8 mouse cellular contexts compared by ENCODE assay signal in genomic region chr7:4920976-4921823, GRCm38 (mm10). TPM values are rescaled to one million over a fixed set of nuclear protein-coding genes. Genes with fewer than 3 reads are reported as not detected.
DNase-seq lines count a peak whose midpoint lies in the region; ATAC-seq and TF ChIP-seq lines count a peak whose summit lies in the region.

No protein-coding gene starts in this region.

- no peak for TF ChIP-seq CTCF in lung, adult 2 months (IDR thresholded peaks at IDR 0.05; ENCODE audit: insufficient read depth, low read length)
- TF ChIP-seq CTCF in forebrain, postnatal 0 days (IDR thresholded peaks at IDR 0.05; ENCODE audit: low read depth) = no peak

- no peak for TF ChIP-seq POLR2A in lung, adult 2 months (IDR thresholded peaks at IDR 0.05; ENCODE audit: borderline replicate concordance, extremely low read depth, low read depth, low read length)

- H3K4me2 ChIP-seq in lung, embryonic 16.5 days (ENCODE audit: low read depth, low read length) = 0 out of 2 replicates have a peak overlapping the region, but pooled peaks have one; percentile 17
- no peak overlapping the region for H3K4me2 ChIP-seq in forebrain, postnatal 0 days (ENCODE audit: low read depth)
- 0 out of 2 replicates have a peak overlapping the region, but pooled peaks have one; percentile 1 for H3K4me2 ChIP-seq in limb, embryonic 12.5 days
- no peak overlapping the region for H3K4me2 ChIP-seq in stomach, embryonic 15.5 days

- H3K36me3 ChIP-seq in lung, embryonic 16.5 days (ENCODE audit: control insufficient read depth, insufficient read depth, low read length) = peaks cover 19% of the 10 kb centered on the region
- peaks cover 29% of the 10 kb centered on the region for H3K36me3 ChIP-seq in forebrain, postnatal 0 days (ENCODE audit: insufficient read depth)
- peaks cover 47% of the 10 kb centered on the region for H3K36me3 ChIP-seq in limb, embryonic 12.5 days
- H3K36me3 ChIP-seq in stomach, embryonic 15.5 days = peaks cover 31% of the 10 kb centered on the region

- no peaks in the 10 kb centered on the region for H3K27me3 ChIP-seq in lung, embryonic 16.5 days (ENCODE audit: control insufficient read depth, insufficient read depth, low read depth, low read length)
- H3K27me3 ChIP-seq in forebrain, postnatal 0 days (ENCODE audit: insufficient read depth, low read length) = no peaks in the 10 kb centered on the region
- no peaks in the 10 kb centered on the region for H3K27me3 ChIP-seq in limb, embryonic 12.5 days
- H3K27me3 ChIP-seq in stomach, embryonic 15.5 days (replicated peaks) = no peaks in the 10 kb centered on the region

- DNase-seq in lung, adult 2 months = no peak
- DNase-seq in forebrain, postnatal 0 days = no peak
- DNase-seq in adrenal gland, postnatal 25 days = no peak

- H3K9ac ChIP-seq in lung, embryonic 16.5 days (ENCODE audit: low read length) = peak overlapping the region; percentile 20; the same call in 1 of the 2 replicates
- H3K9ac ChIP-seq in forebrain, postnatal 0 days = no peak overlapping the region
- 0 out of 2 replicates have a peak overlapping the region, but pooled peaks have one; percentile 23 for H3K9ac ChIP-seq in limb, embryonic 12.5 days (replicated peaks)
- H3K9ac ChIP-seq in stomach, embryonic 15.5 days = no peak overlapping the region

- H3K4me1 ChIP-seq in lung, embryonic 16.5 days (replicated peaks; ENCODE audit: control insufficient read depth, insufficient read depth, low read length) = peaks cover 41% of the 10 kb centered on the region
- peaks cover 11% of the 10 kb centered on the region for H3K4me1 ChIP-seq in lung, adult 2 months (ENCODE audit: control insufficient read depth, insufficient read depth, low read length)
- H3K4me1 ChIP-seq in forebrain, postnatal 0 days (ENCODE audit: insufficient read depth) = peaks cover 36% of the 10 kb centered on the region; the same call in 1 of the 2 replicates
- peaks cover 67% of the 10 kb centered on the region for H3K4me1 ChIP-seq in limb, embryonic 12.5 days (replicated peaks)
- peaks cover 50% of the 10 kb centered on the region for H3K4me1 ChIP-seq in stomach, embryonic 15.5 days

- H3K4me3 ChIP-seq in lung, embryonic 16.5 days (ENCODE audit: low read length) = no peak overlapping the region
- no peak overlapping the region for H3K4me3 ChIP-seq in lung, adult 2 months (replicated peaks; ENCODE audit: extremely low read depth, low read depth, low read length)
- no peak overlapping the region for H3K4me3 ChIP-seq in forebrain, postnatal 0 days (ENCODE audit: low read depth, low read length)
- H3K4me3 ChIP-seq in limb, embryonic 12.5 days (replicated peaks) = no peak overlapping the region
- no peak overlapping the region for H3K4me3 ChIP-seq in stomach, embryonic 15.5 days (replicated peaks)

- H3K9me3 ChIP-seq in lung, embryonic 16.5 days (ENCODE audit: control insufficient read depth, low read length) = no peaks in the 10 kb centered on the region
- no peaks in the 10 kb centered on the region for H3K9me3 ChIP-seq in forebrain, postnatal 0 days (ENCODE audit: low read length)
- no peaks in the 10 kb centered on the region for H3K9me3 ChIP-seq in limb, embryonic 12.5 days
- no peaks in the 10 kb centered on the region for H3K9me3 ChIP-seq in stomach, embryonic 15.5 days

- no peak for ATAC-seq in lung, embryonic 16.5 days (ENCODE audit: low read depth)
- ATAC-seq in forebrain, postnatal 0 days = no peak
- ATAC-seq in limb, embryonic 12.5 days (ENCODE audit: insufficient number of reproducible peaks, insufficient read depth, low FRiP score, low TSS enrichment, low read depth) = no peak
- no peak for ATAC-seq in stomach, embryonic 15.5 days (ENCODE audit: insufficient read depth, low FRiP score, low read depth)
- ATAC-seq in CD4-positive, CD25-positive, alpha-beta regulatory T cell, adult 4 months = no peak
- no peak for ATAC-seq in inflammation-experienced regulatory T-cells, adult 6 months

- peak overlapping the region; percentile 62 for H3K27ac ChIP-seq in lung, embryonic 16.5 days (ENCODE audit: low read length)
- H3K27ac ChIP-seq in forebrain, postnatal 0 days (ENCODE audit: low read depth, low read length) = peak overlapping the region; percentile 96
- H3K27ac ChIP-seq in limb, embryonic 12.5 days = peak overlapping the region; percentile 96
- peak overlapping the region; percentile 59 for H3K27ac ChIP-seq in stomach, embryonic 15.5 days

- 51% methylated on average over 23 of the region's 23 CpGs for WGBS in lung, embryonic 16.5 days
- WGBS in lung, adult 2 months = 53% methylated on average over 23 of the region's 23 CpGs
- WGBS in forebrain, postnatal 0 days = 58% methylated on average over 23 of the region's 23 CpGs
- WGBS in limb, embryonic 12.5 days = 61% methylated on average over 23 of the region's 23 CpGs
- WGBS in stomach, embryonic 15.5 days = 58% methylated on average over 23 of the region's 23 CpGs

RNA-seq across cellular contexts. Expression of gene Nat14, which starts 0.6 kb away (rescaled TPM):
- polyA plus RNA-seq in lung, embryonic 16.5 days (2015; fragmentation: Nextera tagmentation; extraction: Ambion mirVana) = 2.5 and 2.7 TPM in 2 replicates
- 7.1 and 7.6 TPM in 2 replicates for polyA plus RNA-seq in lung, adult 2 months (2012; rRNA removed)
- 45.5 and 69.9 TPM in 2 replicates for total RNA-seq in forebrain, postnatal 0 days (2014; rRNA removed)
- 20.5 and 54.3 TPM in 2 replicates for polyA plus RNA-seq in forebrain, postnatal 0 days (2015; fragmentation: Nextera tagmentation; extraction: Ambion mirVana)
- 3.1 and 4.4 TPM in 2 replicates for polyA plus RNA-seq in limb, embryonic 12.5 days (2016; fragmentation: Nextera tagmentation; extraction: Ambion mirVana)
- 4.3 and 4.5 TPM in 2 replicates for polyA plus RNA-seq in stomach, embryonic 15.5 days (2015; fragmentation: Nextera tagmentation; extraction: Ambion mirVana)
- 7.7 and 9.1 TPM in 2 replicates for total RNA-seq in adrenal gland, postnatal 25 days (2021)
- under 1 TPM in 1 of 2 experiments, not detected in 1; 0.61 TPM for polyA plus RNA-seq in CD4-positive, CD25-positive, alpha-beta regulatory T cell, adult 4 months (2017; shearing (Covaris generic))
- under 1 TPM in 2 of 3 experiments, not detected in 1; 0.34 to 0.44 TPM for polyA plus RNA-seq in inflammation-experienced regulatory T-cells, adult 6 months (2017; shearing (Covaris generic))

RNA-seq across cellular contexts. Expression of gene Ssc5d, which starts 4.4 kb away (rescaled TPM):
- polyA plus RNA-seq in lung, embryonic 16.5 days (2015; fragmentation: Nextera tagmentation; extraction: Ambion mirVana) = 2.1 and 2.4 TPM in 2 replicates
- polyA plus RNA-seq in lung, adult 2 months (2012; rRNA removed) = 7.5 and 8.0 TPM in 2 replicates
- 0.54 and 1.7 TPM in 2 replicates for total RNA-seq in forebrain, postnatal 0 days (2014; rRNA removed)
- polyA plus RNA-seq in forebrain, postnatal 0 days (2015; fragmentation: Nextera tagmentation; extraction: Ambion mirVana) = 0.51 and 0.63 TPM in 2 replicates
- 2.5 and 3.1 TPM in 2 replicates for polyA plus RNA-seq in limb, embryonic 12.5 days (2016; fragmentation: Nextera tagmentation; extraction: Ambion mirVana)
- polyA plus RNA-seq in stomach, embryonic 15.5 days (2015; fragmentation: Nextera tagmentation; extraction: Ambion mirVana) = 2.1 and 3.5 TPM in 2 replicates
- total RNA-seq in adrenal gland, postnatal 25 days (2021) = 2.0 and 3.2 TPM in 2 replicates
- under 1 TPM in 1 of 2 experiments, not detected in 1; 0.12 TPM for polyA plus RNA-seq in CD4-positive, CD25-positive, alpha-beta regulatory T cell, adult 4 months (2017; shearing (Covaris generic))
- not detected for polyA plus RNA-seq in inflammation-experienced regulatory T-cells, adult 6 months (2017; shearing (Covaris generic))

RNA-seq across cellular contexts. Expression of gene Zfp628, which starts 6.2 kb away (rescaled TPM):
- 3.4 and 3.7 TPM in 2 replicates for polyA plus RNA-seq in lung, embryonic 16.5 days (2015; fragmentation: Nextera tagmentation; extraction: Ambion mirVana)
- 20.6 and 24.7 TPM in 2 replicates for polyA plus RNA-seq in lung, adult 2 months (2012; rRNA removed)
- total RNA-seq in forebrain, postnatal 0 days (2014; rRNA removed) = 5.4 and 9.2 TPM in 2 replicates
- 5.8 and 6.0 TPM in 2 replicates for polyA plus RNA-seq in forebrain, postnatal 0 days (2015; fragmentation: Nextera tagmentation; extraction: Ambion mirVana)
- 3.6 and 4.2 TPM in 2 replicates for polyA plus RNA-seq in limb, embryonic 12.5 days (2016; fragmentation: Nextera tagmentation; extraction: Ambion mirVana)
- 3.3 TPM in 2 replicates for polyA plus RNA-seq in stomach, embryonic 15.5 days (2015; fragmentation: Nextera tagmentation; extraction: Ambion mirVana)
- total RNA-seq in adrenal gland, postnatal 25 days (2021) = 16.4 and 19.0 TPM in 2 replicates
- 1 to 10 TPM in 1 of 2 experiments, under 1 TPM in 1; 0.99 to 1.5 TPM for polyA plus RNA-seq in CD4-positive, CD25-positive, alpha-beta regulatory T cell, adult 4 months (2017; shearing (Covaris generic))
- 1 to 10 TPM in 2 of 3 experiments, under 1 TPM in 1; 0.93 to 1.8 (median 1.6) TPM for polyA plus RNA-seq in inflammation-experienced regulatory T-cells, adult 6 months (2017; shearing (Covaris generic))

RNA-seq across cellular contexts. Expression of gene Gm36210, which starts 14.9 kb away (rescaled TPM):
- polyA plus RNA-seq in lung, embryonic 16.5 days (2015; fragmentation: Nextera tagmentation; extraction: Ambion mirVana) = 0.21 TPM in 1 of 2 replicates, not detected in the other
- polyA plus RNA-seq in lung, adult 2 months (2012; rRNA removed) = 0.15 and 0.20 TPM in 2 replicates
- total RNA-seq in forebrain, postnatal 0 days (2014; rRNA removed) = 0.48 and 0.85 TPM in 2 replicates
- polyA plus RNA-seq in forebrain, postnatal 0 days (2015; fragmentation: Nextera tagmentation; extraction: Ambion mirVana) = 0.29 and 0.47 TPM in 2 replicates
- not detected in 2 replicates for polyA plus RNA-seq in limb, embryonic 12.5 days (2016; fragmentation: Nextera tagmentation; extraction: Ambion mirVana)
- not detected in 2 replicates for polyA plus RNA-seq in stomach, embryonic 15.5 days (2015; fragmentation: Nextera tagmentation; extraction: Ambion mirVana)
- not detected in 2 replicates for total RNA-seq in adrenal gland, postnatal 25 days (2021)
- not detected for polyA plus RNA-seq in CD4-positive, CD25-positive, alpha-beta regulatory T cell, adult 4 months (2017; shearing (Covaris generic))
- not detected for polyA plus RNA-seq in inflammation-experienced regulatory T-cells, adult 6 months (2017; shearing (Covaris generic))

RNA-seq across cellular contexts. Expression of gene Sbk2, which starts 43.0 kb away (rescaled TPM):
- 0.85 and 1.0 TPM in 2 replicates for polyA plus RNA-seq in lung, embryonic 16.5 days (2015; fragmentation: Nextera tagmentation; extraction: Ambion mirVana)
- polyA plus RNA-seq in lung, adult 2 months (2012; rRNA removed) = 5.6 and 24.2 TPM in 2 replicates
- not detected in 2 replicates for total RNA-seq in forebrain, postnatal 0 days (2014; rRNA removed)
- polyA plus RNA-seq in forebrain, postnatal 0 days (2015; fragmentation: Nextera tagmentation; extraction: Ambion mirVana) = not detected in 2 replicates
- polyA plus RNA-seq in limb, embryonic 12.5 days (2016; fragmentation: Nextera tagmentation; extraction: Ambion mirVana) = 0.29 and 0.51 TPM in 2 replicates
- 0.22 and 0.30 TPM in 2 replicates for polyA plus RNA-seq in stomach, embryonic 15.5 days (2015; fragmentation: Nextera tagmentation; extraction: Ambion mirVana)
- total RNA-seq in adrenal gland, postnatal 25 days (2021) = 0.55 TPM in 1 of 2 replicates, not detected in the other
- not detected for polyA plus RNA-seq in CD4-positive, CD25-positive, alpha-beta regulatory T cell, adult 4 months (2017; shearing (Covaris generic))
- 1 to 10 TPM in 2 of 3 experiments, not detected in 1; 1.2 to 2.0 TPM for polyA plus RNA-seq in inflammation-experienced regulatory T-cells, adult 6 months (2017; shearing (Covaris generic))

Comparison
In these comparisons a context has a peak if more than half of its experiments do, and no peak if none do; other contexts are left out.
1. H3K4me2 ChIP-seq: peak in lung, embryonic 16.5 days (single experiment) and limb, embryonic 12.5 days (single experiment); none in forebrain, postnatal 0 days (single experiment) and stomach, embryonic 15.5 days (single experiment).
2. H3K9ac ChIP-seq: peak in lung, embryonic 16.5 days (single experiment) and limb, embryonic 12.5 days (single experiment); none in forebrain, postnatal 0 days (single experiment) and stomach, embryonic 15.5 days (single experiment).
3. Peak in every context shown above with its lines, with median percentiles within 50 percentile points of each other: H3K27ac ChIP-seq.